ENCODE assay signal across 7 mouse cellular contexts in the genomic region with DNA sequence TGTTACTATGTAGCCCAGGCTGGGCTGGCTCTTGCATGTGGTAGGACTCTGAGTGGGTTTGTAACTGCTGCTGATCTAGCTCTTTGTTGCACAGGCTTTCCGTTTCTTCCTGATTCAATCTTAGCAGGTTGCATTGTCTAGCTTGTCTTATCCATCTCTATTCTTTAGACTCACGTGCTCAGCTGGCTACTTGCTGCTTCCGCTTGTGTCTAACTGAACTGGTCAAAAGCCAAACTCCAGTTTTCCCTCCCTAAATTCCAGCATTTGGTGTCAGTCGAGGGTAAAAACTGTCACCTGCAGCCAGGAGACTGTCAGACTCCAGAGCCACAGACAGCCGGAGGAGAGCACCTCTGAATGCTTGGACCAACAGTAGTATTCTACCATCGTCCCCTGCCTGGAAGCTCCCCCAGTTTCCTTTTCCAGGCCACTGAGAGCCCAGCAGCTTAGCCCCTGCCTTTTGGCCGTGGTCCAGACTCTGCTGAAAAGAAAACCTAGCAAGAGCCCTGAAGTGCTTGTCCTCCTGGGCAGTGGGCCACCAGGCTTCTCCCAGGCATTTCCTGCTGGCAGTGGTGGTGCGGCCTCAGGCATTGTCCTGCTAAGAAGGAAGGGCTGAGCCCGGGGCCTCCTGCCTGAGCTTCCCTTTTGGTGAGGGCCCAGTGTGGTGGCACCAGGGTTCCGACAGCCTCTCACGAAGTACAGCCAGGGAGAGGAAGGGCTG. TPM values are rescaled to one million over a fixed set of nuclear protein-coding genes. Genes with fewer than 3 reads are reported as not detected.
DNase-seq lines count a peak whose midpoint lies in the region; ATAC-seq lines count a peak whose summit lies in the region.

No protein-coding gene starts in this region.

- H3K27ac ChIP-seq in hindbrain, embryonic 16.5 days (ENCODE audit: low read depth, low read length) = peak overlapping the region; percentile 71
- peak overlapping the region; percentile 49 for H3K27ac ChIP-seq in stomach, embryonic 16.5 days (ENCODE audit: low read length)

- ATAC-seq in hindbrain, embryonic 16.5 days = peak; percentile 75
- peak; percentile 56; the same call in 1 of the 2 replicates for ATAC-seq in stomach, embryonic 16.5 days (ENCODE audit: insufficient read depth, low FRiP score)

- WGBS in hindbrain, embryonic 16.5 days = 20% methylated on average over 11 of the region's 11 CpGs
- 31% methylated on average over 11 of the region's 11 CpGs for WGBS in stomach, embryonic 16.5 days

- no peak overlapping the region for H3K4me2 ChIP-seq in hindbrain, embryonic 16.5 days (ENCODE audit: low read length)
- H3K4me2 ChIP-seq in stomach, embryonic 16.5 days (ENCODE audit: low read depth, low read length) = no peak overlapping the region

- H3K27me3 ChIP-seq in hindbrain, embryonic 16.5 days (replicated peaks; ENCODE audit: control insufficient read depth, insufficient read depth, low read length) = no peaks in the 10 kb centered on the region
- no peaks in the 10 kb centered on the region for H3K27me3 ChIP-seq in stomach, embryonic 16.5 days (ENCODE audit: control insufficient read depth, insufficient read depth, low read length)

- no peak overlapping the region for H3K4me3 ChIP-seq in hindbrain, embryonic 16.5 days (ENCODE audit: low read length)
- no peak overlapping the region for H3K4me3 ChIP-seq in stomach, embryonic 16.5 days (replicated peaks; ENCODE audit: low read length)

- H3K36me3 ChIP-seq in hindbrain, embryonic 16.5 days (ENCODE audit: control insufficient read depth, insufficient read depth, low read length) = peaks cover 2% of the 10 kb centered on the region
- no peaks in the 10 kb centered on the region for H3K36me3 ChIP-seq in stomach, embryonic 16.5 days (ENCODE audit: control insufficient read depth, insufficient read depth, low read length)

- H3K9ac ChIP-seq in hindbrain, embryonic 16.5 days (ENCODE audit: low read depth, low read length) = no peak overlapping the region
- 0 out of 2 replicates have a peak overlapping the region, but pooled peaks have one; percentile 31 for H3K9ac ChIP-seq in stomach, embryonic 16.5 days (ENCODE audit: low read length)

- DNase-seq in adrenal gland, adult 2 months = peak; percentile 77
- DNase-seq in cerebellum, postnatal 10 days = peak; percentile 77 to 88
- DNase-seq in gastrocnemius, postnatal 10 days = peak; percentile 85
- DNase-seq in left cerebral cortex, adult 18-20 months (ENCODE audit: low spot score in 2 of 2) = peak; percentile 44 to 64
- peak; percentile 94 to 97 for DNase-seq in lung, postnatal 4 days

- H3K9me3 ChIP-seq in hindbrain, embryonic 16.5 days (ENCODE audit: control insufficient read depth, low read length) = peaks cover 10% of the 10 kb centered on the region
- peaks cover 11% of the 10 kb centered on the region for H3K9me3 ChIP-seq in stomach, embryonic 16.5 days (replicated peaks; ENCODE audit: control insufficient read depth, low read length)

- H3K4me1 ChIP-seq in hindbrain, embryonic 16.5 days (ENCODE audit: control insufficient read depth, insufficient read depth, low read depth, low read length) = peaks cover 18% of the 10 kb centered on the region
- H3K4me1 ChIP-seq in stomach, embryonic 16.5 days (ENCODE audit: control insufficient read depth, insufficient read depth, low read length) = peaks cover 13% of the 10 kb centered on the region; the same call in 1 of the 2 replicates

RNA-seq across cellular contexts. Expression of a gene that starts 2.1 kb away (rescaled TPM):
- total RNA-seq in adrenal gland, adult 2 months (2021) = 1 to 10 TPM; 2.7 to 5.7 TPM
- polyA plus RNA-seq in adrenal gland, adult 2 months (2012; rRNA removed) = 8.5 and 11.4 TPM in 2 replicates
- 1 to 10 TPM; 5.3 to 8.7 TPM for total RNA-seq in gastrocnemius, postnatal 10 days (2021)
- 67.5 and 72.3 TPM in 2 replicates for polyA plus RNA-seq in hindbrain, embryonic 16.5 days (2015; fragmentation: Nextera tagmentation; extraction: Ambion mirVana)
- 10 to 100 TPM; 60.4 to 64.9 TPM for total RNA-seq in left cerebral cortex, adult 18-20 months (2021)
- polyA plus RNA-seq in stomach, embryonic 16.5 days (2015; fragmentation: Nextera tagmentation; extraction: Ambion mirVana) = 8.4 and 11.0 TPM in 2 replicates

RNA-seq across cellular contexts. Expression of a gene that starts 34.6 kb away (rescaled TPM):
- total RNA-seq in adrenal gland, adult 2 months (2021) = 10 to 100 TPM; 34.9 to 35.0 TPM
- polyA plus RNA-seq in adrenal gland, adult 2 months (2012; rRNA removed) = 6.0 and 8.0 TPM in 2 replicates
- total RNA-seq in gastrocnemius, postnatal 10 days (2021) = 10 to 100 TPM; 20.6 to 21.8 TPM
- polyA plus RNA-seq in hindbrain, embryonic 16.5 days (2015; fragmentation: Nextera tagmentation; extraction: Ambion mirVana) = 43.0 and 44.9 TPM in 2 replicates
- total RNA-seq in left cerebral cortex, adult 18-20 months (2021) = 10 to 100 TPM; 18.3 to 21.1 TPM
- 50.3 and 51.6 TPM in 2 replicates for polyA plus RNA-seq in stomach, embryonic 16.5 days (2015; fragmentation: Nextera tagmentation; extraction: Ambion mirVana)

RNA-seq across cellular contexts. Expression of a gene that starts 46.7 kb away (rescaled TPM):
- 10 to 100 TPM; 17.2 to 27.0 TPM for total RNA-seq in adrenal gland, adult 2 months (2021)
- 50.9 and 52.9 TPM in 2 replicates for polyA plus RNA-seq in adrenal gland, adult 2 months (2012; rRNA removed)
- 10 to 100 TPM; 20.5 to 25.0 TPM for total RNA-seq in gastrocnemius, postnatal 10 days (2021)
- polyA plus RNA-seq in hindbrain, embryonic 16.5 days (2015; fragmentation: Nextera tagmentation; extraction: Ambion mirVana) = 18.3 and 22.0 TPM in 2 replicates
- total RNA-seq in left cerebral cortex, adult 18-20 months (2021) = 10 to 100 TPM; 17.1 to 18.0 TPM
- 15.5 and 16.7 TPM in 2 replicates for polyA plus RNA-seq in stomach, embryonic 16.5 days (2015; fragmentation: Nextera tagmentation; extraction: Ambion mirVana)

Comparison
In these comparisons a context has a peak if more than half of its experiments do, and no peak if none do; other contexts are left out.
1. RNA of a gene that starts 2.1 kb away (total RNA-seq): 60.4 to 64.9 TPM in left cerebral cortex, adult 18-20 months; 5.3 to 8.7 TPM in gastrocnemius, postnatal 10 days and 2.7 to 5.7 TPM in adrenal gland, adult 2 months; every median in the first group is over 4 times any median in the second.
2. Peak in every context shown above with its lines, with median percentiles within 50 percentile points of each other: DNase-seq.